Mouse (Mus musculus) thymus, postnatal 36 days (tissue): ENCODE data around the gene Tcte3.
"Not testable (repeated sequence)": the region's sequence is repeated elsewhere in the genome, so short reads cannot be mapped to it uniquely, and the experiment has no call there.

Experiments
- DNase-seq, 2 experiments: peaks; one replicate each; pipeline ENCODE4 v3.0.0; 2022; ENCODE audit warnings: mixed read lengths in 2 of 2

Tcte3 gene

GRCm38 (mm10) chr17:15025513-15025912, 15.8 kb downstream of the Tcte3 start:
- DNase-seq = not testable (repeated sequence)

GRCm38 (mm10) chr17:15024502-15025193, 16.6 kb downstream of the Tcte3 start:
- not testable (repeated sequence) for DNase-seq

- DNase-seq = not testable (repeated sequence)
Measured at GRCm38 (mm10) chr17:15023878-15024492, 17.3 kb downstream of the Tcte3 start.

- peak; percentile 1 to 3 for DNase-seq
Measured at GRCm38 (mm10) chr17:15021503-15022220, 19.6 kb downstream of the Tcte3 start.

- DNase-seq = not testable (repeated sequence)
Measured at GRCm38 (mm10) chr17:15009706-15010413, 31.4 kb downstream of the Tcte3 start, which contains the start of gene Gm3435. Gene Gm3435, plus strand, starts transcription at chr17:15010176.

GRCm38 (mm10) chr17:15009088-15009487, 32.2 kb downstream of the Tcte3 start:
- DNase-seq = not testable (repeated sequence)

GRCm38 (mm10) chr17:15000047-15000446, 41.2 kb downstream of the Tcte3 start:
- DNase-seq = not testable (repeated sequence)

- not testable (repeated sequence) for DNase-seq
Measured at GRCm38 (mm10) chr17:14994140-14994539, 47.1 kb downstream of the Tcte3 start.

- DNase-seq = not testable (repeated sequence)
Measured at GRCm38 (mm10) chr17:14993139-14993832, 48.0 kb downstream of the Tcte3 start.

GRCm38 (mm10) chr17:14992522-14993138, 48.7 kb downstream of the Tcte3 start:
- DNase-seq = not testable (repeated sequence)

- DNase-seq = not testable (repeated sequence)
Measured at GRCm38 (mm10) chr17:14990116-14990702, 51.1 kb downstream of the Tcte3 start.

- DNase-seq = not testable (repeated sequence)
Measured at GRCm38 (mm10) chr17:14978362-14979038, 62.8 kb downstream of the Tcte3 start, which contains the start of the genes 9030025P20Rik and Gm3417. Gene 9030025P20Rik, plus strand, starts transcription at chr17:14978468. Gene Gm3417, minus strand, starts transcription at chr17:14978790.

- not testable (repeated sequence) for DNase-seq
Measured at GRCm38 (mm10) chr17:14977718-14978361, 63.4 kb downstream of the Tcte3 start.
